Mouse (Mus musculus): ENCODE data around the gene Clcn2.

Clcn2 gene

GRCm38 (mm10) chr16:20722736-20723135 lies 5.2 kb upstream of the Clcn2 start:
- no peak for DNase-seq (ENCODE audit: low spot score in 2 of 2)

GRCm38 (mm10) chr16:20721808-20722207 lies 4.3 kb upstream of the Clcn2 start:
- DNase-seq (ENCODE audit: low spot score in 2 of 2), result no peak

- no peak for DNase-seq (ENCODE audit: low spot score in 2 of 2)
Measured at GRCm38 (mm10) chr16:20717978-20718670, 578 bp upstream of the Clcn2 start.

- no peak for DNase-seq (ENCODE audit: low spot score in 2 of 2)
Measured at GRCm38 (mm10) chr16:20716841-20717180, 735 bp downstream of the Clcn2 start.

- DNase-seq (ENCODE audit: low spot score in 2 of 2), result peak; percentile 72 to 84
Measured at GRCm38 (mm10) chr16:20715976-20716840, 1.3 kb downstream of the Clcn2 start.

GRCm38 (mm10) chr16:20715566-20715965 lies 2.0 kb downstream of the Clcn2 start:
- DNase-seq (ENCODE audit: low spot score in 2 of 2), result no peak

GRCm38 (mm10) chr16:20715161-20715560 lies 2.4 kb downstream of the Clcn2 start:
- DNase-seq (ENCODE audit: low spot score in 2 of 2), result no peak

GRCm38 (mm10) chr16:20714307-20715080 lies 3.1 kb downstream of the Clcn2 start:
- no peak for DNase-seq (ENCODE audit: low spot score in 2 of 2)

GRCm38 (mm10) chr16:20712889-20713288 lies 4.7 kb downstream of the Clcn2 start:
- no peak for DNase-seq (ENCODE audit: low spot score in 2 of 2)

- DNase-seq (ENCODE audit: low spot score in 2 of 2), result no peak
Measured at GRCm38 (mm10) chr16:20712190-20712589, 5.4 kb downstream of the Clcn2 start.

GRCm38 (mm10) chr16:20710810-20711209 lies 6.7 kb downstream of the Clcn2 start:
- no peak for DNase-seq (ENCODE audit: low spot score in 2 of 2)

GRCm38 (mm10) chr16:20710370-20710769 lies 7.2 kb downstream of the Clcn2 start:
- DNase-seq (ENCODE audit: low spot score in 2 of 2), result no peak

GRCm38 (mm10) chr16:20708939-20709734 lies 8.4 kb downstream of the Clcn2 start:
- DNase-seq (ENCODE audit: low spot score in 2 of 2), result no peak

- DNase-seq (ENCODE audit: low spot score in 2 of 2), result no peak
Measured at GRCm38 (mm10) chr16:20708220-20708938, 9.2 kb downstream of the Clcn2 start.

- no peak for DNase-seq (ENCODE audit: low spot score in 2 of 2)
Measured at GRCm38 (mm10) chr16:20706407-20707055, 11.0 kb downstream of the Clcn2 start.

- DNase-seq (ENCODE audit: low spot score in 2 of 2), result no peak
Measured at GRCm38 (mm10) chr16:20705786-20706185, 11.8 kb downstream of the Clcn2 start.

GRCm38 (mm10) chr16:20703699-20704400 lies 13.7 kb downstream of the Clcn2 start:
- no peak for DNase-seq (ENCODE audit: low spot score in 2 of 2)

- no peak for DNase-seq (ENCODE audit: low spot score in 2 of 2)
Measured at GRCm38 (mm10) chr16:20703071-20703470, 14.5 kb downstream of the Clcn2 start.

- DNase-seq (ENCODE audit: low spot score in 2 of 2), result peak; percentile 76 to 79
Measured at GRCm38 (mm10) chr16:20702522-20702893, 15.0 kb downstream of the Clcn2 start.

Measured in frontal cortex, postnatal 10 days (tissue).